Mouse (Mus musculus) embryonic facial prominence, embryonic 15.5 days (tissue): Measurements from ENCODE around the gene Catsperz. TPM values are rescaled to one million over a fixed set of nuclear protein-coding genes. Genes with fewer than 3 reads are reported as not detected.

Experiments used
- ATAC-seq: fragments of 200-750 bp; cut with Nextera tagmentation; 2 replicates; pipeline ENCODE4 v1.8.0; 2017; ENCODE audit warnings: low read depth, moderate TSS enrichment; ENCODE audit not compliant: insufficient number of reproducible peaks, low FRiP score, low TSS enrichment
- H3K27ac ChIP-seq: fragments of 300-500 bp; sonication (generic); replicated peaks from 2 replicates; pipeline ENCODE4 v1.5.1; 2015; ENCODE audit warnings: mild to moderate bottlenecking, inconsistent platforms
- H3K27me3 ChIP-seq: fragments of 300-500 bp; sonication (generic); 2 replicates; pipeline ENCODE4 v1.6.1; 2015; ENCODE audit warnings: inconsistent platforms
- H3K36me3 ChIP-seq: fragments of 300-500 bp; sonication (generic); 2 replicates; pipeline ENCODE4 v1.6.1; 2015; ENCODE audit warnings: mild to moderate bottlenecking, inconsistent platforms
- H3K4me1 ChIP-seq: fragments of 300-500 bp; sonication (generic); 2 replicates; pipeline ENCODE4 v1.6.1; 2015; ENCODE audit warnings: inconsistent platforms
- H3K4me2 ChIP-seq: fragments of 300-500 bp; sonication (generic); replicated peaks from 2 replicates; pipeline ENCODE4 v1.6.1; 2015; ENCODE audit warnings: mild to moderate bottlenecking, inconsistent platforms
- H3K4me3 ChIP-seq: fragments of 300-500 bp; sonication (generic); replicated peaks from 2 replicates; pipeline ENCODE4 v1.5.1; 2015; ENCODE audit warnings: mild to moderate bottlenecking, inconsistent platforms
- H3K9ac ChIP-seq: fragments of 300-500 bp; sonication (generic); 2 replicates; pipeline ENCODE4 v1.6.1; 2015; ENCODE audit warnings: inconsistent platforms
- H3K9me3 ChIP-seq: fragments of 300-500 bp; sonication (generic); replicated peaks from 2 replicates; pipeline ENCODE4 v1.6.1; 2016; ENCODE audit warnings: inconsistent platforms
- WGBS: fragments of 180-500 bp; shearing (Covaris S2); methylation state at CpG from one replicate; pipeline ENCODE4 v1.1.7; 2015; 5-methylcytosine and 5-hydroxymethylcytosine counted together
- polyA plus RNA-seq: library from polyadenylated mRNA; unstranded; fragments of >200 nt; fragmentation: Nextera tagmentation; extraction: Ambion mirVana; gene quantifications from 2 replicates; pipeline ENCODE4 v1.2.1, GENCODE M21; 2015

The Catsperz gene
- polyA plus RNA-seq, 1 experiment from 2014 or later: 5.1 TPM

- Histone ChIP-seq H3K4me3 (peak within 1 kb of the TSS; percentile 75), H3K27me3 (peaks cover 42% of the 10 kb centered on the region), H3K9ac (peak within 1 kb of the TSS; percentile 64), H3K36me3 (peaks cover 3% of the 10 kb centered on the region; the same call in 1 of the 2 replicates), H3K27ac (peak within 1 kb of the TSS; percentile 83), H3K4me1 (peaks cover 41% of the 10 kb centered on the region), H3K9me3 (no peaks in the 10 kb centered on the region), H3K4me2 (peak within 1 kb of the TSS; percentile 87)
- WGBS: under 1% methylated on average over 63 of the region's 66 CpGs
- ATAC-seq: peak; percentile 95
Observed at GRCm38 (mm10) chr19:6921647-6922567, 3.3 kb downstream of the Catsperz start, which contains the start of gene Esrra. Gene Esrra, minus strand, starts transcription at chr19:6921813.

- Histone ChIP-seq H3K27me3 (peaks cover 34% of the 10 kb centered on the region), H3K4me1 (peaks cover 35% of the 10 kb centered on the region), H3K9me3 (no peaks in the 10 kb centered on the region), H3K36me3 (peaks cover 3% of the 10 kb centered on the region; the same call in 1 of the 2 replicates), H3K4me3 (peak overlapping the region; percentile 75), H3K4me2 (peak overlapping the region; percentile 87), H3K27ac (peak overlapping the region; percentile 83), H3K9ac (peak overlapping the region; percentile 64)
- under 1% methylated on average over 44 of the region's 48 CpGs for WGBS
- no peak; the same call in 1 of the 2 replicates for ATAC-seq
Observed at GRCm38 (mm10) chr19:6920741-6921636, 4.2 kb downstream of the Catsperz start.

GRCm38 (mm10) chr19:6919876-6920740 is 5.1 kb downstream of the Catsperz start:
- Histone ChIP-seq H3K4me2 (peak overlapping the region; percentile 87), H3K27me3 (peaks cover 25% of the 10 kb centered on the region), H3K36me3 (peaks cover 3% of the 10 kb centered on the region; the same call in 1 of the 2 replicates), H3K9me3 (no peaks in the 10 kb centered on the region), H3K4me3 (peak overlapping the region; percentile 75), H3K9ac (peak overlapping the region; percentile 64; the same call in 1 of the 2 replicates), H3K4me1 (peaks cover 26% of the 10 kb centered on the region), H3K27ac (peak overlapping the region; percentile 83)
- no peak for ATAC-seq
- WGBS: 45% methylated on average over 8 of the region's 8 CpGs

- no peak overlapping the region for H3K9ac ChIP-seq
- no peaks in the 10 kb centered on the region for H3K9me3 ChIP-seq
- H3K4me2 ChIP-seq: no peak overlapping the region
- peaks cover 19% of the 10 kb centered on the region for H3K27me3 ChIP-seq
- no peak overlapping the region for H3K27ac ChIP-seq
- no peak overlapping the region for H3K4me3 ChIP-seq
- H3K4me1 ChIP-seq: peaks cover 20% of the 10 kb centered on the region
- no peak for ATAC-seq
- peaks cover 3% of the 10 kb centered on the region; the same call in 1 of the 2 replicates for H3K36me3 ChIP-seq
Observed at GRCm38 (mm10) chr19:6919431-6919830, 5.7 kb downstream of the Catsperz start.

- Histone ChIP-seq H3K27me3 (peaks cover 10% of the 10 kb centered on the region), H3K4me1 (peaks cover 20% of the 10 kb centered on the region), H3K9me3 (no peaks in the 10 kb centered on the region), H3K27ac (no peak overlapping the region), H3K4me2 (no peak overlapping the region), H3K4me3 (no peak overlapping the region), H3K36me3 (peaks cover 7% of the 10 kb centered on the region), H3K9ac (no peak overlapping the region)
- WGBS: 84% methylated on average over 4 of the region's 4 CpGs
- ATAC-seq: no peak
Observed at GRCm38 (mm10) chr19:6918321-6918720, 6.9 kb downstream of the Catsperz start.

GRCm38 (mm10) chr19:6916496-6916895 is 8.7 kb downstream of the Catsperz start:
- no peak for ATAC-seq
- Histone ChIP-seq H3K27me3 (no peaks in the 10 kb centered on the region), H3K4me1 (peaks cover 18% of the 10 kb centered on the region), H3K9me3 (no peaks in the 10 kb centered on the region), H3K4me3 (no peak overlapping the region), H3K36me3 (peaks cover 26% of the 10 kb centered on the region), H3K9ac (no peak overlapping the region), H3K27ac (no peak overlapping the region), H3K4me2 (no peak overlapping the region)
- WGBS: 72% methylated on average over 4 of the region's 4 CpGs

GRCm38 (mm10) chr19:6915276-6915675 is 9.9 kb downstream of the Catsperz start:
- Histone ChIP-seq H3K27ac (no peak overlapping the region), H3K4me3 (no peak overlapping the region), H3K27me3 (no peaks in the 10 kb centered on the region), H3K4me1 (peaks cover 17% of the 10 kb centered on the region), H3K9ac (no peak overlapping the region), H3K9me3 (no peaks in the 10 kb centered on the region), H3K4me2 (no peak overlapping the region), H3K36me3 (peaks cover 31% of the 10 kb centered on the region)
- no peak for ATAC-seq
- WGBS: 83% methylated on average over 4 of the region's 4 CpGs

- Histone ChIP-seq H3K9ac (no peak overlapping the region), H3K27me3 (no peaks in the 10 kb centered on the region), H3K27ac (no peak overlapping the region), H3K36me3 (peaks cover 31% of the 10 kb centered on the region), H3K4me3 (no peak overlapping the region), H3K9me3 (no peaks in the 10 kb centered on the region), H3K4me2 (no peak overlapping the region), H3K4me1 (peaks cover 11% of the 10 kb centered on the region)
- ATAC-seq: no peak
- 86% methylated on average over 9 of the region's 9 CpGs for WGBS
Observed at GRCm38 (mm10) chr19:6914540-6914939, 10.6 kb downstream of the Catsperz start.

- Histone ChIP-seq H3K4me2 (no peak overlapping the region), H3K27ac (no peak overlapping the region), H3K9me3 (no peaks in the 10 kb centered on the region), H3K4me1 (peaks cover 11% of the 10 kb centered on the region), H3K4me3 (no peak overlapping the region), H3K9ac (no peak overlapping the region), H3K36me3 (peaks cover 31% of the 10 kb centered on the region), H3K27me3 (no peaks in the 10 kb centered on the region)
- ATAC-seq: no peak
- WGBS: 78% methylated on average over 11 of the region's 11 CpGs
Observed at GRCm38 (mm10) chr19:6913991-6914390, 11.2 kb downstream of the Catsperz start.

GRCm38 (mm10) chr19:6913036-6913435 is 12.1 kb downstream of the Catsperz start:
- no peak for ATAC-seq
- H3K27me3 ChIP-seq: no peaks in the 10 kb centered on the region
- H3K4me3 ChIP-seq: no peak overlapping the region
- WGBS: 81% methylated on average over 6 of the region's 6 CpGs
- no peak overlapping the region for H3K9ac ChIP-seq
- peaks cover 19% of the 10 kb centered on the region for H3K4me1 ChIP-seq
- H3K27ac ChIP-seq: no peak overlapping the region
- H3K36me3 ChIP-seq: peaks cover 27% of the 10 kb centered on the region
- no peaks in the 10 kb centered on the region for H3K9me3 ChIP-seq
- no peak overlapping the region for H3K4me2 ChIP-seq
